Mouse (Mus musculus): ENCODE data around the gene Lpin3.

GRCm38 (mm10) chr2:160876115-160876514 lies 4.4 kb upstream of the Lpin3 start:
- no peak for TF ChIP-seq POLR2A (IDR thresholded peaks at IDR 0.05; ENCODE audit: low read depth, low read length)
- no peak for TF ChIP-seq CTCF (IDR thresholded peaks at IDR 0.05; ENCODE audit: borderline replicate concordance, insufficient read depth, low read length)

Measured in embryonic fibroblast, embryonic 13.5 days (primary cell).